Mouse (Mus musculus) lung, postnatal 36 days (tissue): ENCODE data around the gene Arfgap1.

Source experiments
- DNase-seq: peaks from one replicate; pipeline ENCODE4 v3.0.0; 2022; ENCODE audit warnings: mixed read lengths

The Arfgap1 gene

DNA sequence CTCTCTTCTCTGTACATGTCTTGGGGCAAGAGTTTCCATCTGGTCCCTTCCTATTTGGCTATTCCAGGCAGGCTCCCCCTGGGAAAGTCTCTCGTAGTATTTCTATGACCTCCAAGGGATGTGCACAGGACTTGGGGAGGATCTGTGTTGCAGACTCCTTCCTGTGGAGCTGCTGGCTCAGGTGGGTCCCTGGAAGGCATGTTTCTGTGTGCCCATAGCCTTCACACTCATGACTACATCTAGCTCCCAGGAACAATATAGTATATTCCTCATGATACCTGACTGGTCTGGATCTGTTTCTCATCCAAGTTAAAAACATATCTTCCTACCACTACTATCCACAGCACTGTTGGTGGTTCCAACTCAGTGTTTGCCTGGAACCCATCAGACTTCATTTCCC is 20.0 kb downstream of the Arfgap1 start:
- DNase-seq, result no peak

DNA sequence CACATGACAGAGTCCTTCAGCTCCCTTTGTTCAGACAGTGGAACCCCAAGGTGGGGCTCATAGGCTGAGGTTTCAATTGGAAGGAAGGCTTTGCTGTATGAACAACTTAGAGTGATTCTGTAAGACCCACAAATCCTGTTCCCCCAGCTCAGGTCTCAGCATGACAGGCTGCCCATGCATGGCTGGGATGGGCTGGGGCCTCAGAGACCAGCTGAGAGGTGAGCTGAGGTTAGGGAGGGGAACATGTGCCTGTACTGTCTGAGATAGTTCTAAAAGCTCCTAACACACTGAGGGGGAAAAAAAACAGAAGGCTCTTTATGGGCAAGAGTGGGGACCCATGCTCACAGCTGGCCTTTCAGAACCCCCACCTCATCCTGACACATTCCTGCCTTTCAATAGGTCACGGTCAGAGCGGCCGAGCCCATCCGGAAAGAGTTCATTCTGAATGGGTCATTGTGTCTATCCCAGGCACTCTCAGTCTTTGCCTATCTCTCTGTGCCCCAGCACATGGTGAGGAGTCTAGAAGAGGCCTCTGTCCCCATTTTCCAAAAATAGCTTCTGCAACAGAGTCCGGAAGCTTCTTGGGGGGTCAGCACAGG is 20.5 kb downstream of the Arfgap1 start:
- DNase-seq, result no peak

DNA sequence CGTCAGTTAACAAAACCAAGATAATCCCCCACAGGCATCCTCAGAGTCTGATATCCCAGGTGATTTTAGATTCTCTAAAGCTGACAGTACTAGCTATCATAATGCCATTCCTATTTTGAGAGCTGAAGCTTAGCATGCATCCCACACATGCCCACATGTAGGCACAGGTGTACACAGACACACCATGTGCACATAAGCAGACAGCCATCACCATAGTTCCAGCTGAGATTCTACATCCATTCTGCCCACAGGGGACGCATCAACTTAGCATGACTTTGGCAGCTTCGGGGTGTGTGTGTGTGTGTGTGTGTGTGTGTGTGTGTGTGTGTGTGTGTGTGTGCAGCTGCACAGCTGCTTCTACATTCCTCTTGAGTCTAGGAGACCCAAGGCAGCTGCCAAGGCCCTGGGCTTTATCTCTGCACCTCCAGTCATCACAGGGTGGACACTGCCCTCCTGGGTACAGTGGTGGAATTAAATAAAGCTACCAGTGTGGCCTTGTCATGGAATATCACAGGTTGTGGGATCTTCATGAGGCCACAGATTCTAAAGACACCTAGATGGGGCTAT is 21.4 kb downstream of the Arfgap1 start:
- DNase-seq, result no peak

DNA sequence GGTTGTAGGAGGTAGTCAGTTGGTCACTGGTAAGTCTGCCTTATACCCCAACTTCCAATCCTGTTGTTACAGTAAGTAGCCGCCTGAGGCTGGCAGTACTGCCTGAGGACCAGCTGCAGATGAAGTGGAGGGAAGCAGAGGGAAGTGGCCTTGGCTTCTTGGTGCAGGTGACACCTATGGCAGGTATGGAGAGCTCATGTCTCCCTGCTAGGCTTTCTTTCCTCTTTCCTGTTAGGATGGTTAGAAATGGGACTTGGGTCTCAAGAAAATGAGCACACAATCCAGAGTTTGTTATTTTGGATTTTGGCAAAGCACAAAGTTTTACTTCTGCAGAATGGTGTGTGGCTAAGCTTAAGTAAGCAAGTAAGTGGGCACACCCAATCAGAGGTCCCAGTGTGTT is 21.9 kb downstream of the Arfgap1 start:
- no peak for DNase-seq

- DNase-seq, result no peak
Observed at GRCm38 (mm10) chr2:180990347-180990746, 23.3 kb downstream of the Arfgap1 start.

DNA sequence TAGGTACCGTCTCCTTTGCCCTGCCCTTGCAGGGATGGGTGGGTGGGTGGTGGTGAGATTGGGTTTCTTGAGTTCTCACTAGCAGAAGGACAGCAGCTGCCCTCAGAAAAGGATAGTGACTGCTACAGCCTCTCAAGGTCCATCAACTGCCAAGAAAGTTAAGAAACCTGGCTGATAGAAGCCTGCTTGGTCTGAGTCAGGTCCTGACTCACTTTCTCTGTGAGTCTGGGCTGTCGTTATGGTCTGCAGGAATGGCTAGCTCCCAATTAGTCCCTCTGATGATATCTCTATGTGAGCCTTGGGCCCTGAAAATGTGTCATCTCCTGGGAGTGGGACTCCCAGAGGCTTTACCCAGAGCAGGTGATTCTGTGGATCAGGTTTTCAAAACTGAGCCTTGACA is 27.3 kb downstream of the Arfgap1 start:
- DNase-seq, result no peak

DNA sequence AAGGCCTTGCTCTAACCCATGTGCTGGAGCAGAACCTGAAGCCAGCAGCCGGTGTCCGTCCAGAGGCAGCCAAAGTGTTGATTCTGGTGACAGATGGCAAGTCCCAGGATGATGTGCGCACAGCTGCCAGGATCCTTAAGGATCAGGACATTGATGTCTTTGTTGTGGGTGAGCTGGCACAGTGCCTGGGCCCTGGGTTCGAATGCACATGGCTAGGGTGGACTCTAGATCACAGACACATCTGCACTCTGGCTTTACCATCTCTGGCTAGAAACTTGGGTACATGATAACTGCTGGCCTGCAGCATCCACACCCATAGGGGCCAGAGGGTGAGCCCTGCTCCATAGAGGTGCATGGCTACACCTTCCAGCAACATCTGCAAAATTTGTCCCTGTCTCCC is 28.4 kb downstream of the Arfgap1 start:
- DNase-seq, result no peak

DNA sequence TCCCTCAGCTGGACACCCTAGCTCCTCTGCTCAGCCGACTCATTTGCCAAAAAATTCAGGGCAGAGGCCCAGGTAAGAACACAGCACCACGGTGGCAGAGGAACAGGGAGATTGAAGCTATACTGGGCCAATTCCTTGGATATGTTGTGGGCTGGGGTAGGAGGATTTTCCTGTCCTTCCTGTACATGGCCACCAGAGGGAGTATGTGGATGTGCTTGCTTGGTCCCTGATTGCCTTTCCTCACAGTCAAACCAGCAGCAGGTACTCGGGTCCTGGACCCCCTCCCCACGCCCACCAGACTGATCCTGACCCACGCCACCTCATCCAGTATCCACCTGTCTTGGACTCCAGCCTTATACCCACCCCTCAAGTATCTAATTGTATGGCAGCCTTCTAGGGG is 29.4 kb downstream of the Arfgap1 start:
- DNase-seq, result peak; percentile 36

DNA sequence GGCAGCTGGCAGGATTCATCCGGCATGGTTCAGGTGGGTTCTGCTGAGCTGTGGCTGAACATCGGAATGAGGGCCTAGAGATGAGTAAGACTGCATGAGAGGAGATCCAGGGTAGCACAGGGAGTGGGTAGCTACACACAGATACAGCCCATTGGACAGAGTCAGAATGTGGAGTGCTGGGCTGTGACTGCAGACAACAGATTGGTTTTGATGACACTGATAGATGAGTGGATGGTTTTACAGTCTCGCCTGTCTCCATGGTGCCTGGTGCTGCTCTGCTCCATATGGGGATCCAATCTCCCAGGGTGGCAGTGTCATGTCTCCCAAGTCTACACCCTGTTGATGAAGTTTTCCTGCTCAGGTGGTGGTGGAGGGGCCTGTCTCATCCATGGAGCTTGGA is 29.9 kb downstream of the Arfgap1 start:
- no peak for DNase-seq

DNA sequence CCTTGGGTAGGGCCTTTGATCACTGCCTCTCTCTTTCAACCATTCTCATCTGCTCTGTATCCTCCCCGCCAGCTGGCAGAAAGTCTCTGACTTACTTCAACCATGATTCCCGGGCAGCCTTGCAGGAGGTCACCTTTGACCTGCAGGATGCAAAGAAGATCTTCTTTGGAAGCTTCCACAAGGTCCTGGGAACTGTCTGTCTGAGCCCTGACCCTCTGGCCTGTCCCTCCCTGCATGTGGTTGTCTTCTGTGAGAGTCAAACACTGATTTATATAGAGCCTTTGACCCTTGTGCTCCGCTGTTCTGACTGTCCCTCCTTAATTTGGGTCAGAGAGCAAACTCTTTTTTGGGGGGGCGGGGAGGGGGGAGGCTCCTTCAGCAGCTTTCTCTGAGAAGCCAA is 40.0 kb downstream of the Arfgap1 start:
- no peak for DNase-seq

- DNase-seq, result no peak
Observed at GRCm38 (mm10) chr2:181008339-181008738, 41.3 kb downstream of the Arfgap1 start.

DNA sequence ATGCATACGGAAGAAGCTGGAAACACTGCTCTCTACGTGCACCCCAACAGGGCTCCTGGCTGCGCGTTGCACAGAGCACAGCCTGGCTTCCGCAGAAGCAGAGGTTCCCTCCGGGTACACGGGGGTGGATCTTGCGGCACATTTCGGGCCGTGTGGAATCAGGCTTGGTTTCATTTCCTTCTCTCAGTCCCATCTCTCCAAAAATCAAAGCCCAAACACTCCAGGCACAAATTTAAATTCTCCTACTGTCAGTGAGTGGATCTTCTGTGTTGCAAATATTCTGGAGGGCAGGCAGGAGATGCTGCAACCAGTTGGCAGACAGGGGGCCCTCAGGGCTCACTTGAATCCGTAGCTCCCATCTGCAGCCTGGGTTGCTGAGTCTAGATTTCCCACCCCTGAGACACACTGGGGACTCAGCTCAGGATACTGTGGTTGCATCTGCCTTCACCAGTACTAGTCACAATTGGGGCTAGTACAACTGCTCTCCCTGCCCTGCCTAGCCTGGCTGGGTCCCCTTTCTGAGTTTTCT is 64.4 kb downstream of the Arfgap1 start:
- no peak for DNase-seq
